ENCODE assay signal across 42 mouse cellular contexts in genomic region chr7:45765995-45766394, GRCm38 (mm10). TPM values are rescaled to one million over a fixed set of nuclear protein-coding genes. Genes with fewer than 3 reads are reported as not detected.
DNase-seq lines count a peak whose midpoint lies in the region; ATAC-seq and TF ChIP-seq lines count a peak whose summit lies in the region.
"Had no signal": no experiment of that assay in that cellular context is flagged by ENCODE, and none has a peak within 500 bp of the region (broad histone marks: within the 10 kb centered on the region; RNA-seq: fewer than 3 reads in every experiment).

No protein-coding gene starts in this region.

- no peaks in the 10 kb centered on the region for H3K9me3 ChIP-seq in heart, embryonic 10.5 days
- no peaks in the 10 kb centered on the region for H3K9me3 ChIP-seq in lung, embryonic 16.5 days (ENCODE audit: control insufficient read depth, low read length)
- no peaks in the 10 kb centered on the region for H3K9me3 ChIP-seq in stomach, postnatal 0 days (ENCODE audit: control insufficient read depth, low read length)
- H3K9me3 ChIP-seq: embryonic facial prominence, embryonic 12.5 days; G1E; hindbrain, embryonic 13.5 days; midbrain, embryonic 12.5 days; neural tube, embryonic 13.5 days had no signal

- TF ChIP-seq CTCF in stomach, postnatal 0 days (IDR thresholded peaks at IDR 0.05; ENCODE audit: low read depth), result no peak

- H3K4me3 ChIP-seq in heart, embryonic 10.5 days, result no peak overlapping the region
- H3K4me3 ChIP-seq in lung, embryonic 16.5 days (ENCODE audit: low read length), result no peak overlapping the region
- no peak overlapping the region for H3K4me3 ChIP-seq in stomach, postnatal 0 days (ENCODE audit: low read depth, low read length)
- H3K4me3 ChIP-seq: embryonic facial prominence, embryonic 12.5 days; erythroblast, embryonic 14.5 days; gastrocnemius, adult 2 months; heart, adult 2 months; hindbrain, embryonic 13.5 days; limb, embryonic 12.5 days; midbrain, embryonic 12.5 days; myocyte; neural tube, embryonic 13.5 days had no signal

- TF ChIP-seq EP300 in stomach, postnatal 0 days (optimal IDR thresholded peaks at IDR 0.05), result no peak

- H3K4me2 ChIP-seq in lung, embryonic 16.5 days (ENCODE audit: low read depth, low read length), result no peak overlapping the region
- no peak overlapping the region for H3K4me2 ChIP-seq in stomach, postnatal 0 days (replicated peaks; ENCODE audit: low read depth)
- H3K4me2 ChIP-seq: embryonic facial prominence, embryonic 12.5 days; hindbrain, embryonic 13.5 days; limb, embryonic 12.5 days; liver, embryonic 11.5 days; midbrain, embryonic 12.5 days; neural tube, embryonic 13.5 days had no signal

- ATAC-seq in lung, embryonic 16.5 days (ENCODE audit: low read depth), result 0 out of 2 replicates have a peak, but pooled peaks have one; percentile 26
- peak; percentile 75 for ATAC-seq in inflammation-experienced regulatory T-cells, adult 6 months
- ATAC-seq in stomach, postnatal 0 days (ENCODE audit: low FRiP score, low TSS enrichment), result peak; percentile 45; the same call in 1 of the 2 replicates
- ATAC-seq: forebrain, embryonic 16.5 days had no signal

- 0 out of 2 replicates have a peak overlapping the region, but pooled peaks have one; percentile 47 for H3K27ac ChIP-seq in heart, embryonic 10.5 days
- no peak overlapping the region for H3K27ac ChIP-seq in lung, embryonic 16.5 days (ENCODE audit: low read length)
- H3K27ac ChIP-seq in stomach, postnatal 0 days (replicated peaks), result no peak overlapping the region
- H3K27ac ChIP-seq: embryonic facial prominence, embryonic 12.5 days; gastrocnemius, adult 2 months; heart, adult 2 months; hindbrain, embryonic 13.5 days; limb, embryonic 12.5 days; midbrain, embryonic 12.5 days; neural tube, embryonic 13.5 days had no signal

- intact Hi-C loops in heart, postnatal 14 days (cut with DNase I), result no loop called here

- DNase-seq in heart, embryonic 10.5 days (ENCODE audit: low spot score), result no peak
- DNase-seq in heart, postnatal 14 days, result no peak
- no peak for DNase-seq in lung, adult 18-20 months
- no peak for DNase-seq in stomach, postnatal 0 days (ENCODE audit: low spot score)
- no peak for DNase-seq in B cell, adult 2 months
- no peak for DNase-seq in natural killer cell, adult 2 months (ENCODE audit: low spot score in 2 of 2)
- DNase-seq: adrenal gland, postnatal 10 days; cerebellum, adult 8-10 months; cerebellum, postnatal 36 days; gastrocnemius, adult 2 months; gastrocnemius, postnatal 36 days; heart, adult 2 months; kidney, adult 2 months; kidney, postnatal 4 days; lung, adult 2 months; lung, postnatal 36 days; right cerebral cortex, postnatal 4 days; thymus, adult 18-20 months; thymus, postnatal 36 days had no signal

- H3K36me3 ChIP-seq in heart, embryonic 10.5 days, result no peaks in the 10 kb centered on the region
- no peaks in the 10 kb centered on the region for H3K36me3 ChIP-seq in lung, embryonic 16.5 days (ENCODE audit: control insufficient read depth, insufficient read depth, low read length)
- no peaks in the 10 kb centered on the region for H3K36me3 ChIP-seq in stomach, postnatal 0 days (ENCODE audit: control insufficient read depth, insufficient read depth, low read length)
- H3K36me3 ChIP-seq: embryonic facial prominence, embryonic 12.5 days; G1E; hindbrain, embryonic 13.5 days; limb, embryonic 12.5 days; midbrain, embryonic 12.5 days; neural tube, embryonic 13.5 days had no signal

- 56% methylated on average over 8 of the region's 8 CpGs for WGBS in heart, embryonic 10.5 days
- WGBS in lung, embryonic 16.5 days, result 42% methylated on average over 8 of the region's 8 CpGs
- 40% methylated on average over 8 of the region's 8 CpGs for WGBS in stomach, postnatal 0 days

- H3K4me1 ChIP-seq in heart, embryonic 10.5 days, result peaks cover 5% of the 10 kb centered on the region; the same call in 1 of the 2 replicates
- 0 out of 2 replicates have a peak, but pooled peaks cover 5% of the 10 kb centered on the region for H3K4me1 ChIP-seq in lung, embryonic 16.5 days (replicated peaks; ENCODE audit: control insufficient read depth, insufficient read depth, low read length)
- no peaks in the 10 kb centered on the region for H3K4me1 ChIP-seq in stomach, postnatal 0 days (replicated peaks; ENCODE audit: control insufficient read depth, insufficient read depth)
- H3K4me1 ChIP-seq: embryonic facial prominence, embryonic 12.5 days; hindbrain, embryonic 13.5 days; limb, embryonic 12.5 days; midbrain, embryonic 12.5 days; neural tube, embryonic 13.5 days had no signal

- no peak overlapping the region for H3K9ac ChIP-seq in lung, embryonic 16.5 days (ENCODE audit: low read length)
- no peak overlapping the region for H3K9ac ChIP-seq in stomach, postnatal 0 days (ENCODE audit: low read length)
- H3K9ac ChIP-seq: embryonic facial prominence, embryonic 12.5 days; hindbrain, embryonic 13.5 days; limb, embryonic 12.5 days; midbrain, embryonic 12.5 days; neural tube, embryonic 13.5 days had no signal

- H3K27me3 ChIP-seq in heart, embryonic 10.5 days (ENCODE audit: insufficient read depth, poor library complexity, severe bottlenecking), result peaks cover 19% of the 10 kb centered on the region
- H3K27me3 ChIP-seq in lung, embryonic 16.5 days (ENCODE audit: control insufficient read depth, insufficient read depth, low read depth, low read length), result no peaks in the 10 kb centered on the region
- H3K27me3 ChIP-seq in stomach, postnatal 0 days (ENCODE audit: control insufficient read depth, insufficient read depth, low read length), result no peaks in the 10 kb centered on the region
- H3K27me3 ChIP-seq: midbrain, embryonic 12.5 days had no signal

RNA-seq across cellular contexts. Expression of gene Lmtk3, which starts 17.5 kb away (rescaled TPM):
- 0.57 and 1.8 TPM in 2 replicates for polyA plus RNA-seq in heart, embryonic 10.5 days (2016; fragmentation: Nextera tagmentation; extraction: Ambion mirVana)
- under 1 TPM in 1 of 2 experiments, not detected in 1; 0.12 TPM for total RNA-seq in heart, postnatal 14 days (2021)
- polyA plus RNA-seq in lung, embryonic 16.5 days (2015; fragmentation: Nextera tagmentation; extraction: Ambion mirVana), result 0.72 and 1.0 TPM in 2 replicates
- under 1 TPM in 1 of 3 experiments, not detected in 2; 0.58 TPM for polyA plus RNA-seq in inflammation-experienced regulatory T-cells, adult 6 months (2017; shearing (Covaris generic))
- 0.15 and 0.27 TPM in 2 replicates for polyA plus RNA-seq in stomach, postnatal 0 days (2015; fragmentation: Nextera tagmentation; extraction: Ambion mirVana)
- total RNA-seq: gastrocnemius, postnatal 36 days; megakaryocyte, adult 5-6 weeks had no signal

RNA-seq across cellular contexts. Expression of gene Sult2b1, which starts 18.5 kb away (rescaled TPM):
- 0.46 and 0.79 TPM in 2 replicates for polyA plus RNA-seq in heart, embryonic 10.5 days (2016; fragmentation: Nextera tagmentation; extraction: Ambion mirVana)
- total RNA-seq in heart, postnatal 14 days (2021), result not detected
- 6.6 and 7.9 TPM in 2 replicates for polyA plus RNA-seq in lung, embryonic 16.5 days (2015; fragmentation: Nextera tagmentation; extraction: Ambion mirVana)
- polyA plus RNA-seq in inflammation-experienced regulatory T-cells, adult 6 months (2017; shearing (Covaris generic)), result 1 to 10 TPM; 3.4 to 6.4 (median 3.8) TPM
- polyA plus RNA-seq in stomach, postnatal 0 days (2015; fragmentation: Nextera tagmentation; extraction: Ambion mirVana), result 83.2 and 87.1 TPM in 2 replicates
- total RNA-seq: gastrocnemius, adult 2 months; gastrocnemius, postnatal 36 days; heart, adult 2 months; heart, postnatal 25 days; megakaryocyte, adult 5-6 weeks had no signal
- polyA plus RNA-seq: erythroblast, embryonic 14.5 days; G1E had no signal

RNA-seq across cellular contexts. Expression of gene Spaca4, which starts 40.4 kb away (rescaled TPM):
- polyA plus RNA-seq in heart, embryonic 10.5 days (2016; fragmentation: Nextera tagmentation; extraction: Ambion mirVana), result not detected in 2 replicates
- not detected for total RNA-seq in heart, postnatal 14 days (2021)
- not detected in 2 replicates for polyA plus RNA-seq in lung, embryonic 16.5 days (2015; fragmentation: Nextera tagmentation; extraction: Ambion mirVana)
- not detected for polyA plus RNA-seq in inflammation-experienced regulatory T-cells, adult 6 months (2017; shearing (Covaris generic))
- polyA plus RNA-seq in stomach, postnatal 0 days (2015; fragmentation: Nextera tagmentation; extraction: Ambion mirVana), result 0.39 and 0.56 TPM in 2 replicates
- total RNA-seq: adrenal gland, postnatal 10 days; CH12.LX; G1E; gastrocnemius, adult 2 months; gastrocnemius, postnatal 36 days; heart, adult 2 months; heart, postnatal 25 days; layer of hippocampus, adult 8-10 months; layer of hippocampus, postnatal 25 days; left cerebral cortex, postnatal 14 days; megakaryocyte, adult 5-6 weeks; midbrain, postnatal 0 days had no signal
- polyA plus RNA-seq: embryonic facial prominence, embryonic 12.5 days; erythroblast, embryonic 14.5 days; forebrain, embryonic 11.5 days; forebrain, embryonic 16.5 days; G1E; heart, adult 2 months; heart, embryonic 14.5 days; hindbrain, embryonic 13.5 days; kidney, embryonic 16.5 days; limb, embryonic 12.5 days; liver, embryonic 11.5 days; lung, adult 2 months; midbrain, embryonic 12.5 days; midbrain, postnatal 0 days; myocyte; neural tube, embryonic 13.5 days; stomach, embryonic 14.5 days had no signal

RNA-seq across cellular contexts. Expression of gene Fam83e, which starts 45.0 kb away (rescaled TPM):
- polyA plus RNA-seq in heart, embryonic 10.5 days (2016; fragmentation: Nextera tagmentation; extraction: Ambion mirVana), result 0.76 and 1.2 TPM in 2 replicates
- under 1 TPM; 0.17 to 0.24 TPM for total RNA-seq in heart, postnatal 14 days (2021)
- polyA plus RNA-seq in lung, embryonic 16.5 days (2015; fragmentation: Nextera tagmentation; extraction: Ambion mirVana), result 2.0 and 2.1 TPM in 2 replicates
- polyA plus RNA-seq in inflammation-experienced regulatory T-cells, adult 6 months (2017; shearing (Covaris generic)), result under 1 TPM in 2 of 3 experiments, not detected in 1; 0.63 to 0.80 TPM
- polyA plus RNA-seq in stomach, postnatal 0 days (2015; fragmentation: Nextera tagmentation; extraction: Ambion mirVana), result 21.6 and 24.8 TPM in 2 replicates
- total RNA-seq: midbrain, postnatal 0 days had no signal

RNA-seq across cellular contexts. Expression of gene Sphk2, which starts 48.2 kb away (rescaled TPM):
- polyA plus RNA-seq in heart, embryonic 10.5 days (2016; fragmentation: Nextera tagmentation; extraction: Ambion mirVana), result 24.7 and 29.3 TPM in 2 replicates
- 10 to 100 TPM; 17.5 to 18.8 TPM for total RNA-seq in heart, postnatal 14 days (2021)
- 28.9 TPM in 2 replicates for polyA plus RNA-seq in lung, embryonic 16.5 days (2015; fragmentation: Nextera tagmentation; extraction: Ambion mirVana)
- 10 to 100 TPM; 12.1 to 17.3 (median 15.5) TPM for polyA plus RNA-seq in inflammation-experienced regulatory T-cells, adult 6 months (2017; shearing (Covaris generic))
- polyA plus RNA-seq in stomach, postnatal 0 days (2015; fragmentation: Nextera tagmentation; extraction: Ambion mirVana), result 23.6 and 24.5 TPM in 2 replicates
